Mouse (Mus musculus) left cerebral cortex, postnatal 25 days (tissue): Measurements from ENCODE around the gene Trmt1l. TPM values are rescaled to one million over a fixed set of nuclear protein-coding genes. Genes with fewer than 3 reads are reported as not detected.

Experiments used
- DNase-seq, 2 experiments: peaks; one replicate each; pipeline ENCODE4 v3.0.0; 2022; ENCODE audit warnings: low spot score in 2 of 2, mixed read lengths in 1 of 2
- intact Hi-C: fragments of 180-260 bp; cut with DNase I; formaldehyde crosslinking; loops from one replicate; pipeline ENCODE4 v1.15.1; 2025
- microRNA-seq, 2 experiments: library from miRNA; unstranded; fragments of <30 nt; microRNA quantifications; one replicate each; pipeline ENCODE4 v1.2.0; 2022
- total RNA-seq, 2 experiments: library from RNA; stranded (reverse); gene quantifications; 2 replicates each; pipeline ENCODE4 v1.2.3; 2021

The Trmt1l gene
- total RNA-seq, 2 experiments from 2014 or later = 27.3 to 32.5 TPM

DNA sequence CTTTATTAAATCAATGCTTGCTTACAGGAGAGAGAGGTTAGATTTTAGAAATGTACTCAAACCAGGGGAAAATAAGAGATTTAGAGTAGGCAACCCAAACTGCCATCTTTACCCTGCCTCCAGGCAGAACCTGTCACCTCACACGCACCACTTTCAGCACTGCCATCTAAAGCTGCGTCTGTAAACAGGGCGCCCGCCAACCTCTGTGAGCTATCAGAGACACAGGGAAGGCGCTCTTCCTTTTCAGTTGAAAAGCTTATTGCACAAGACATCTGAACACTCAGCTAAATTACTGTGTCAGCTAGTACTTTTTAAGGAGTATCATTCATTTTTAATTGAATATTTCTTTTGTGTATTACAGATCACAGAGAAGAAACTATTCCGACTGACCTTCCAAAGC is 61.5 kb downstream of the Trmt1l start:
- intact Hi-C loops = no loop called here

DNA sequence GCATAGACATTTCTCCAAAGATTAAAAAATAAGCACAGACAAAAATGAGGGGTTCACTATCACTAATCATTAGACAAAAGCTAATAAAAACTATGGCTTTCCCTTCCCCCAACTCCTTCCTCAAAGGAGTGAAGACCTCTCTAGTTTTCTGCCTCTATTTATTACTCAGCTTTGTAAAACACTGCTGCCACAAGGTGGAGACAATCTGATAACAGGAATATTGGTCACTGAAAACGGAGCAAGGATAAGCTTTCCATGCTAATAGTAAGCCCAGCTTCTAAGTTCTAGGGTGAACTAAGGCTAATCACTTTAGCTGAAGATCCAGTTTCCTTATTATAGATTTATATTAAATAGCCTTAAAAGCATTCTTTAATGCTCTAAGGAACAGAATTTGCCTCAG is 64.1 kb downstream of the Trmt1l start:
- DNase-seq = no peak
- intact Hi-C loops = no loop called here

More for the DNA sequence above, 61.5 kb downstream of the Trmt1l start:
- DNase-seq = no peak

DNA sequence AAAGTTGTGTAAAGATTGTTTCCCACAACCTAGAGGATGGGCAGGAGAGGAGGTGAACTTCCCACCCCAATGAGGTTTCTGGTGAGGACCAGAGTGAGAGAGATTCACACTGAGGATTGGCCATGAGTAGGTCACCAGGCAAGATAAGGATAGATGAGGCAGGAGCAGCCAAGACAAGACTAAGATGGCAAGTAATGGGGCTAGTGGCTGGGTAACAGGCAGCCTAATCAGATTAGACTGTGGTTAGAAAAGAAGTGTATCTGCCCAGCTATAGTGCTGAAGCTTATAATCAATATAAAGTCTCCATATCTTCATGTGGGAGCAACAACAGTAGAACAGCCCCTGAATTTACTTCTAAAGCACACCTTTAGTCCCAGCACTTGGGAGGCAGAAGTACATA is 65.5 kb downstream of the Trmt1l start:
- intact Hi-C loops = no loop called here
- no peak for DNase-seq

DNA sequence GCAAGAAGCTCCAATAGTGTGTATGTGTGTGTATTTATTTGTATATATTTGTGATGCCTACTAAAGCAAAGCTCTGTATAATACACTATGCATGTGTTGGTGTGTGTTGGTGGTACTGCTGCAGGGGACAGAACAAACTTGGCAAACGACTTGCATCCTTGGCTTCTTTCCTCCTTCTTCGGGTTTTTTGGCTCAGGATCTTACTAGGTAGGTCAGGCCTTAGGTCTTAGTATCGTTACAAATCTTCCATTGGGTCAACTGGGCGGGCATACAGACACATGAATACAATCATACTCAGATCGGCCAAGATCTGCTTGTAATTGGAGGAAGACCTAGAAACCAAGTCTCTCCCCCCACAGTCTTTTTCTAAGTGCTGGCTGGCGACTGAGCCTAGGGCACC is 66.4 kb downstream of the Trmt1l start:
- intact Hi-C loops = no loop called here
- DNase-seq = no peak

DNA sequence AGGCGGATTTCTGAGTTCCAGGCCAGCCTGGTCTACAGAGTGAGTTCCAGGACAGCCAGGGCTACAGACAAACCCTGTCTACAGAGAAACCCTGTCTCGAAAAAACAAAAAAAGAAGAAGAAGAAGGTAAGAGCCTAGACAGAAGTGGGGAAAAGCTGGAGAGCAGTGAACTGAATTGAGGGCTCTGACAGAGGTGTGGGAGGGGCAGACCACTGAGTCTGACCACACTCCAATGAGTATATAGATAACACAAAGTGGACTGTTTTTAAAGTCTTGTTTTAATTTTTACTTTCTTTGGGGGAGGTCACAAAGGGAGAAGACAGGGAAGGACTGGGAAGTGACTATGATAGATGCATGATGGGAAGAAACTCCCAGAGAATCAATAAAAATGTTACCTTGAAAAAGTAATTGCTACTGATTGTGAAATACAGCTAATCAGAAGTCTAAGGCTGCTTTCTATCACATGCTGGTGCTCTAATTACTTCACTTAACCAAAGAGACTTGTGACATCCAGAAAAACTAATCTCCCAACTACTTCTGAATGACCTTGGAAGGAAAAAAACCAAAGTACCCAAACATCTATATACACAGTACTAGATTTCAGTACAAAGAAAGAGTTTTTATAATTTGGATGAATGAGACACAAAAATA is 67.4 kb downstream of the Trmt1l start:
- DNase-seq = no peak
- intact Hi-C loops = no loop called here

DNA sequence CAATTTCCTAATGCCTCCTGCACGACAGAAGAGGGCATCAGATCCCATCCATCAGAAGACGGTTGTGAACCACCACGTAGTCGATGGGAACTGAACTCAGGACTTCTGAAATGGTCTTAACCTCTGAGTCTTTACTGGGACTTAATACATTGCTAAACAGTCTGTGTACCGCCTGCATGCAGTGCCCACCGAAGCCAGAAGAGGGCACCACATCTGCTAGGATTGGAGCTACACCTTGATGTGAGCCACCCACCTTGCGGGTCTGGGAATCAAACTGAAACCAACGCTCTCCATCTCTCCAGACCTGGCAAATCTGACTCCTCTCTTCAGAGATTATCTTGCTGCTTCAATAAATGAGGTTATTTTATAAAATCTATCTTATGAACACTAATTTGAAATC is 68.7 kb downstream of the Trmt1l start:
- intact Hi-C loops = no loop called here
- peak in 1 of 2 experiments; percentile 12 for DNase-seq

DNA sequence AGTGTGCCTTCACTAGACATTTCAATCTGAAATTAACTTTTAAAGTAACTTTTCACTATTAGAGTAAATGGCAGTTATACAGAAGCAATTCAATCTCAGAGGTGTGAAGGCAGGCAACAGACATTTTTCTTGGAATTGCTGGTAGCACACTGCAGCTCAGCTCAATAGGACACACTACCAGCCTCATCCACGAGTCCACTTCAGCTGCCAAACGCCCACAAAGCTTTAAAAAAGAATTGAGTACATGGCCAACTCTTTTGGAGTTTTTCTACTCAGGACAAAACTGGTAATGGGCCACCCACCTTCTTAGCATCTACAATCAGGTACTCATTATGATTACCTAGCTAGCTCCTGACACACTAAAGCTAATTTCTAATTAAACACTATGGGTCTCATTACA is 69.6 kb downstream of the Trmt1l start:
- intact Hi-C loops = no loop called here
- peak in 1 of 2 experiments; percentile 56 for DNase-seq

DNA sequence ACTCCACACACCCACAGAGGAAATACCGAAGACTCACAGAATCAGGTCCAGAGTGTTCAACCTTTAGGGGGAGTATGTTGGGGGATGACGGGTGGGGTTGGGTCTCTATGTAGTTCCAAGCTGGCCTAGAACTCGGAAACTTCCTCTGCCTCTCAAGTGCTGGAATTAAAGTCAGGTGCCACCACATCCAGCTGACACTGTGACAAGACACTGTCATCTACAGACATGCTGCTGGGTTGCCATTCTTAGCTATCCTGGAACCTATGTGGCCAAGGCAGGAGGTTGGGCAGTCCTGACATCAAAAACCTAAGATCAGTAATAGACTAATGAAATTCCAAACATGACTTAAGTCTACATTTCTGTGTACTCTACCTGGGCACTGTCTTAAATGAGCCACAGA is 70.0 kb downstream of the Trmt1l start:
- no peak for DNase-seq
- intact Hi-C loops = no loop called here

DNA sequence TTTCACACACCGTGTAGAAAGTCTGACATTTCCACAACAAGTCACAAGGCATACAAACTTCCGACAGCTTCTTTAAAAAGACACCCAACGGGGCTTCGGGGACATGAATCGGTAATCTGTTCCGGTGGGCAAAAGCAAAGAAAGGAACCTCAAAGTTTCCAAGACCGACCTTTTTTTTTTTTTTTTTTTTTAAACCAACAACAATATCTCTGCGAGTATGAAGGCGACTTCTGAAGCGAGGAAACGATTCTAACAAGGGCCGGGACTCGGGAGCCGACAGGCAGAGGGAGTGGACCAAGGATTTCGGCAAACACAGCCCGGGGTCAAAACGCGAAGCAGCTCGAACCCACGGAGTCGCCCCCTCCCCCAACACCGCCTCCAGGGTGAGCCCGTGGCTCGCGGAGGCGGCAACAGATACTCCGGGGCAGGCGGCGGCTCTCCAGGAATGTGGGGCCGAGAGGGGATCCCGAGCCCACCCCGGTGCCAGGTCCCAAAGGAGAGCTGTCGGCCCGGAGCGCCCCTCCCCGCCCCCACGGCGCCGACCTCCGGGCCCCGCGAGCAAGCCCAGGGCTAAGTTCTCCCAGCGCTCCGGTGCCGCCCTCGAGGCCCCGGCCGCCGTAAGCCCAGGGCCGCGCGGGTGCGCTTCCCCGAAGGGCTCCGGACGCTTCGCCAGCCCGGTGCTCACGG is 71.6 kb downstream of the Trmt1l start:
- intact Hi-C loops = no loop called here

DNA sequence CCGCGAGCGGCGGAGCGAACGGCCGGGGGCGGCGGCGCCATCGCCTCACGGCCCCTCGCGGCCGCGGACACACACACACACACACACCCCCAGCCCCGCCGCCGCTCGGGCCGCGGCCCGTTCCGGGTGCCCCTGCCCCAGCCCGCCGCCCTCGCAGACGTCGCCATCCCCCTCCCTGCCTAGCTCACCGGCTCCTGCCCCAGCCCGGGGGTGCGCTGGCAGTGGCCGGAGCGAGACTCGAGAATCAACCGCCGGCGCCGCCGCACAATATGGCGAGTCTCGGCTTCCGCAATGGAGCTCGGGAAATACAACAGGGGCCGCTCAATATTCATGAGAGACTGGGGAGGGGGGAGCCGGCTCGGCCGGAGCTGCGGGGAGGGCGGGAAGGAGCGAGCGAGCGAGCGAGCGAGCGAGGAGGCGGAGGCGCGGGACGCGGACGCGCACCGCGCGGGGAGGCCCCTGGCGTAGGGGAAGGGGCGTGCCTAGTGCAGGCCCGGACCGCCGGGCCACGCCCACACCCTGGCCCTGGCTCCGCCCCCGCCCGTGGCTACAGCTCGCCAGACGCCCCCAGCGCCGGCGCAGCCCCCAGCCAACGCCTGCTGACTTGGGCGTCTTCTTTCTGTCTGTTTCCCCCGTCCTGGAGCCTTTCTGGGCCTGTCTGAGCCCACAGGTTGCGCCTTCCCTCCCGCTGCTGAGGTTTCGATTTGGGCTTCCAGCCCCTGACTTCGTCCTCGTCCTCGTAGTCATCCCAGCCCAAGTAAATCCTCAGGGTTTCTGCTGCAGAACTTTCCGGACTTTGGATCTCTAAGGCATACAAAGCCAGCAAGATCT is 72.4 kb downstream of the Trmt1l start, which contains the start of gene Rnf2:
Gene Rnf2 (minus strand): TSS at position 425 of the 831 bp plus-strand sequence.
- peak; percentile 88 to 90 for DNase-seq
- intact Hi-C loops = no loop called here

More for the DNA sequence above, 71.6 kb downstream of the Trmt1l start:
- DNase-seq = peak; percentile 21 to 30

Small RNAs within 50 kb of the gene (microRNA-seq; reads per million reads assigned to microRNA genes)
- gene Mir7682 = 3.0 to 4.2 reads per million in 2 experiments

Other genes starting within 250 kb of the Trmt1l start
- gene Gm47985, start 246.0 kb upstream of the Trmt1l start, total RNA-seq = not detected
- gene Gm8947, start 236.2 kb upstream of the Trmt1l start, total RNA-seq = not detected
- gene Gm47995, start 230.1 kb upstream of the Trmt1l start, total RNA-seq = not detected
- gene 3110040M04Rik, start 224.4 kb upstream of the Trmt1l start, total RNA-seq = not detected
- gene Gm47996, start 218.4 kb upstream of the Trmt1l start, total RNA-seq = not detected
- gene Ivns1abp, start 84.1 kb upstream of the Trmt1l start, total RNA-seq = 100 to 1,000 TPM; 129 to 162 TPM
- 10 to 100 TPM; 12.5 to 13.2 TPM for gene Swt1, start 87 bp upstream of the Trmt1l start, total RNA-seq
- 10 to 100 TPM; 28.6 to 29.9 TPM for gene Rnf2, start 72.4 kb downstream of the Trmt1l start, total RNA-seq
- 1 to 10 TPM; 1.9 to 2.1 TPM for gene Fam129a, start 142.6 kb downstream of the Trmt1l start, total RNA-seq